Mouse (Mus musculus) CH12.LX (cell line): ENCODE results near the gene Ifnar1. TPM values are rescaled to one million over a fixed set of nuclear protein-coding genes. Genes with fewer than 3 reads are reported as not detected.
A peak's percentile ranks its signal among the peaks of the same experiment; 100 is the strongest.

ENCODE experiments used
- DNase-seq: peaks from one replicate; pipeline ENCODE4 v3.0.0-alpha.2; 2013; ENCODE audit errors: extremely low read depth
- H3K27ac ChIP-seq: 2 replicates; pipeline ENCODE4 v1.5.1; 2012; ENCODE audit warnings: low read depth, mild to moderate bottlenecking, control low read depth, moderate library complexity; ENCODE audit not compliant: insufficient read depth
- H3K27me3 ChIP-seq: replicated peaks from 2 replicates; pipeline ENCODE3; 2012; ENCODE audit warnings: inconsistent platforms
- H3K36me3 ChIP-seq, 2 experiments: replicated peaks in 1 of 2; 2 replicates each; pipeline versions ENCODE3 to v1.6.1; 2012; ENCODE audit warnings: inconsistent platforms in 1 of 2, low read length in 1 of 2, mild to moderate bottlenecking in 1 of 2, mixed read lengths in 1 of 2, moderate library complexity in 1 of 2; ENCODE audit not compliant: control insufficient read depth in 1 of 2, insufficient read depth in 1 of 2
- H3K4me1 ChIP-seq, 2 experiments: 2 replicates each; pipeline ENCODE4 v1.6.1; 2012; ENCODE audit warnings: inconsistent platforms in 1 of 2, moderate library complexity in 1 of 2; ENCODE audit not compliant: insufficient read depth in 2 of 2, control insufficient read depth in 1 of 2
- H3K4me2 ChIP-seq: 2 replicates; pipeline ENCODE4 v1.6.1; 2012; ENCODE audit warnings: low read depth, mild to moderate bottlenecking, control low read depth; ENCODE audit not compliant: poor library complexity, insufficient read depth, severe bottlenecking
- H3K4me3 ChIP-seq, 3 experiments: fragments of 150-350 bp in 1 of 3; sonication (generic) in 1 of 3; replicated peaks in 1 of 3; 2 replicates each; pipeline versions ENCODE3 to v1.5.1; 2011 to 2012; ENCODE audit warnings: low read depth in 2 of 3, low read length in 2 of 3, mild to moderate bottlenecking in 2 of 3, moderate library complexity in 2 of 3, control low read depth in 1 of 3, improper control_type of control experiment in 1 of 3, inconsistent platforms in 1 of 3, mixed read lengths in 1 of 3; ENCODE audit not compliant: poor library complexity in 1 of 3
- H3K79me2 ChIP-seq: replicated peaks from 2 replicates; pipeline ENCODE4 v1.6.1; 2012; ENCODE audit warnings: mild to moderate bottlenecking, moderate library complexity; ENCODE audit not compliant: control insufficient read depth, poor library complexity, insufficient read depth, severe bottlenecking; ENCODE audit errors: extremely low read depth
- H3K9ac ChIP-seq: 2 replicates; pipeline ENCODE4 v1.6.1; 2012; ENCODE audit warnings: low read depth, mild to moderate bottlenecking, control low read depth, moderate library complexity; ENCODE audit not compliant: insufficient read depth
- H3K9me3 ChIP-seq: replicated peaks from 2 replicates; pipeline ENCODE3; 2012; ENCODE audit warnings: low read length, inconsistent platforms, mixed read lengths
- CHD1 ChIP-seq: IDR thresholded peaks from 2 replicates; pipeline ENCODE4 v1.6.1; 2012; ENCODE audit warnings: low read depth, low read length, improper control_type of control experiment, inconsistent platforms
- CHD2 ChIP-seq: IDR thresholded peaks from 2 replicates; pipeline ENCODE4 v1.6.1; 2011; ENCODE audit warnings: low read length, improper control_type of control experiment
- CTCF ChIP-seq, 2 experiments: IDR thresholded peaks in 1 of 2; conservative IDR thresholded peaks in 1 of 2; 2 replicates each; pipeline ENCODE4 v1.5.1; 2011 to 2012; ENCODE audit warnings: low read depth in 2 of 2, low read length in 2 of 2, improper control_type of control experiment in 1 of 2, inconsistent platforms in 1 of 2, mild to moderate bottlenecking in 1 of 2, moderate library complexity in 1 of 2
- E2F4 ChIP-seq: IDR thresholded peaks from 2 replicates; pipeline ENCODE4 v1.6.1; 2011; ENCODE audit warnings: low read depth, low read length, improper control_type of control experiment; ENCODE audit not compliant: insufficient replicate concordance
- ELF1 ChIP-seq: IDR thresholded peaks from 2 replicates; pipeline ENCODE4 v1.6.1; 2014; ENCODE audit warnings: low read depth, mild to moderate bottlenecking, inconsistent platforms, low read length, improper control_type of control experiment
- EP300 ChIP-seq: IDR thresholded peaks from 2 replicates; pipeline ENCODE4 v1.6.1; 2011; ENCODE audit warnings: low read length, improper control_type of control experiment
- ETS1 ChIP-seq: conservative IDR thresholded peaks from 2 replicates; pipeline ENCODE4 v1.6.1; 2012; ENCODE audit warnings: low read depth, mild to moderate bottlenecking, inconsistent platforms, low read length, improper control_type of control experiment, moderate library complexity
- GABPA ChIP-seq: IDR thresholded peaks from 2 replicates; pipeline ENCODE4 v1.6.1; 2012; ENCODE audit warnings: low read depth, low read length, improper control_type of control experiment, inconsistent platforms; ENCODE audit not compliant: insufficient replicate concordance
- IRF4 ChIP-seq: IDR thresholded peaks from 2 replicates; pipeline ENCODE4 v1.6.1; 2014; ENCODE audit warnings: low read depth, mild to moderate bottlenecking, inconsistent platforms, low read length, improper control_type of control experiment
- JUN ChIP-seq: IDR thresholded peaks from 2 replicates; pipeline ENCODE4 v1.6.1; 2011; ENCODE audit warnings: low read depth, mild to moderate bottlenecking, low read length, improper control_type of control experiment, moderate library complexity; ENCODE audit not compliant: insufficient read depth
- JUND ChIP-seq: conservative IDR thresholded peaks from 2 replicates; pipeline ENCODE4 v1.6.1; 2011; ENCODE audit warnings: low read depth, low read length, improper control_type of control experiment
- KAT2A ChIP-seq: IDR thresholded peaks from 2 replicates; pipeline ENCODE4 v1.6.1; 2012; ENCODE audit warnings: low read length, improper control_type of control experiment, inconsistent platforms; ENCODE audit not compliant: insufficient replicate concordance
- MAFK ChIP-seq: IDR thresholded peaks from 2 replicates; pipeline ENCODE4 v1.6.1; 2011; ENCODE audit warnings: low read length, improper control_type of control experiment; ENCODE audit not compliant: insufficient replicate concordance
- MAX ChIP-seq: IDR thresholded peaks from 2 replicates; pipeline ENCODE4 v1.6.1; 2011; ENCODE audit warnings: low read length, improper control_type of control experiment
- MAZ ChIP-seq: IDR thresholded peaks from 2 replicates; pipeline ENCODE4 v1.6.1; 2012; ENCODE audit warnings: low read depth, mild to moderate bottlenecking, inconsistent platforms, low read length, improper control_type of control experiment, moderate library complexity
- MEF2A ChIP-seq: IDR thresholded peaks from 2 replicates; pipeline ENCODE4 v1.6.1; 2014; ENCODE audit warnings: low read depth, mild to moderate bottlenecking, inconsistent platforms, low read length, improper control_type of control experiment, borderline replicate concordance
- MYC ChIP-seq: IDR thresholded peaks from 2 replicates; pipeline ENCODE4 v1.6.1; 2011; ENCODE audit warnings: low read depth, mild to moderate bottlenecking, improper control_type of control experiment, low read length
- NELFE ChIP-seq: IDR thresholded peaks from 2 replicates; pipeline ENCODE4 v1.6.1; 2011; ENCODE audit warnings: low read depth, low read length, improper control_type of control experiment
- NRF1 ChIP-seq: IDR thresholded peaks from 2 replicates; pipeline ENCODE4 v1.6.1; 2014; ENCODE audit warnings: low read depth, mild to moderate bottlenecking, inconsistent platforms, low read length, improper control_type of control experiment, moderate library complexity
- PAX5 ChIP-seq: IDR thresholded peaks from 2 replicates; pipeline ENCODE4 v1.6.1; 2012; ENCODE audit warnings: low read length, inconsistent platforms, mixed read lengths
- POLR2A ChIP-seq: IDR thresholded peaks from 2 replicates; pipeline ENCODE4 v1.6.1; 2011; ENCODE audit warnings: low read depth, mild to moderate bottlenecking, improper control_type of control experiment, low read length
- POLR2AphosphoS2 ChIP-seq: IDR thresholded peaks from 2 replicates; pipeline ENCODE4 v1.6.1; 2011; ENCODE audit warnings: low read depth, low read length, improper control_type of control experiment
- SMC3 ChIP-seq: IDR thresholded peaks from 2 replicates; pipeline ENCODE4 v1.6.1; 2011; ENCODE audit warnings: low read depth, low read length, improper control_type of control experiment
- TBP ChIP-seq: conservative IDR thresholded peaks from 2 replicates; pipeline ENCODE4 v1.6.1; 2011; ENCODE audit warnings: low read depth, low read length, improper control_type of control experiment
- TCF12 ChIP-seq: IDR thresholded peaks from 2 replicates; pipeline ENCODE4 v1.6.1; 2014; ENCODE audit warnings: low read depth, mild to moderate bottlenecking, inconsistent platforms, low read length, improper control_type of control experiment
- USF1 ChIP-seq: IDR thresholded peaks from 2 replicates; pipeline ENCODE4 v1.6.1; 2014; ENCODE audit warnings: low read depth, mild to moderate bottlenecking, inconsistent platforms, low read length, improper control_type of control experiment
- USF2 ChIP-seq: conservative IDR thresholded peaks from 2 replicates; pipeline ENCODE4 v1.6.1; 2011; ENCODE audit warnings: low read depth, low read length, improper control_type of control experiment
- ZC3H11A ChIP-seq: IDR thresholded peaks from 2 replicates; pipeline ENCODE4 v1.6.1; 2012; ENCODE audit warnings: low read depth, mild to moderate bottlenecking, inconsistent platforms, low read length, improper control_type of control experiment
- ZKSCAN1 ChIP-seq: IDR thresholded peaks from 2 replicates; pipeline ENCODE4 v1.6.1; 2012; ENCODE audit warnings: low read depth, inconsistent platforms, low read length, improper control_type of control experiment, borderline replicate concordance
- ZNF384 ChIP-seq: IDR thresholded peaks from 2 replicates; pipeline ENCODE4 v1.6.1; 2012; ENCODE audit warnings: low read depth, low read length, improper control_type of control experiment, inconsistent platforms
- dilution Hi-C: fragments of 300-500 bp; cut with MboI; formaldehyde crosslinking; loops from 2 replicates; pipeline ENCODE4 v1.14.3; 2020; ENCODE audit warnings: low sequenced_read_pairs; ENCODE audit not compliant: extremely low pct_unique_long_range_greater_than_20kb, extremely low pct_ligation_motif_present
- in situ Hi-C: fragments of 300-500 bp; cut with MboI; formaldehyde crosslinking; loops from 3 replicates; pipeline ENCODE4 v1.14.3; 2019; ENCODE audit warnings: low sequenced_read_pairs, low pct_ligation_motif_present, low pct_unique_long_range_greater_than_20kb, mixed read lengths
- polyA plus RNA-seq: library from polyadenylated mRNA; unstranded; fragments of >175 nt; gene quantifications from 2 replicates; pipeline ENCODE4 v1.2.1, GENCODE M21; 2012; ENCODE audit warnings: low read depth; ENCODE audit not compliant: insufficient read length
- total RNA-seq, 2 experiments: library from RNA; depleted of rRNA; stranded (reverse); fragments of 300-350 nt in 1 of 2; fragments of >200 nt in 1 of 2; gene quantifications; 2 replicates each; pipeline ENCODE4 v1.2.3; 2012 to 2014

Gene Ifnar1
- total and polyA plus RNA-seq, 3 experiments, result 32.8 to 49.4 (median 40.3) TPM

DNA sequence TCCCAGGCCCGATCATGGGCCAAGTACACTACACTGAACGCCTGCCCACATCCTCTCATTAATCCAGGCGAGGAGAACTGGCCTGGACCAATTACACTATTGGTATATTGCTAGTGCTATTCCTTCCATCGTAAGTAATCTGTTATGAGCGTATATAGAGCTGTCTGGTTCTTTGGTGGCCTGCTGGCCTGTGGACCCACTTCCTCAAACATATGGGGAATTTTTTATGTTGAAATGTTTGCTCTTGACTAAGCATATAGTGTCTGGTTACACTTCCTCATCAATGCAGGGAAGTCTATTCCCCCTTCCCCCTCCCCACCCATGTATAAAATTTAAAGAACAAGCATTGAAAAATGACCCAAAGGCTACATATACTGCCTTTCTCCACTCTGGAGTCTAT, 37.0 kb downstream of the Ifnar1 start:
- dilution Hi-C loops, result no loop called here
- Histone ChIP-seq H3K4me1 (peaks cover 19 to 37% of the 10 kb centered on the region in 2 experiments), H3K36me3 (no peaks in the 10 kb centered on the region), H3K27me3 (no peaks in the 10 kb centered on the region), H3K9ac (no peak overlapping the region; the same call in 1 of the 2 replicates), H3K27ac (peak overlapping the region; percentile 39; the same call in 1 of the 2 replicates), H3K4me3 (no peak overlapping the region), H3K79me2 (no peaks in the 10 kb centered on the region), H3K4me2 (no peak overlapping the region), H3K9me3 (peaks cover 11% of the 10 kb centered on the region)
- in situ Hi-C loops, result no loop called here
- peak; percentile 66 for DNase-seq
- TF ChIP-seq ELF1, result 0 out of 2 replicates have a peak, but pooled peaks have one; percentile 9
- no peak for TF ChIP-seq SMC3
- peak; percentile 26; the same call in 1 of the 2 replicates for TF ChIP-seq EP300

DNA sequence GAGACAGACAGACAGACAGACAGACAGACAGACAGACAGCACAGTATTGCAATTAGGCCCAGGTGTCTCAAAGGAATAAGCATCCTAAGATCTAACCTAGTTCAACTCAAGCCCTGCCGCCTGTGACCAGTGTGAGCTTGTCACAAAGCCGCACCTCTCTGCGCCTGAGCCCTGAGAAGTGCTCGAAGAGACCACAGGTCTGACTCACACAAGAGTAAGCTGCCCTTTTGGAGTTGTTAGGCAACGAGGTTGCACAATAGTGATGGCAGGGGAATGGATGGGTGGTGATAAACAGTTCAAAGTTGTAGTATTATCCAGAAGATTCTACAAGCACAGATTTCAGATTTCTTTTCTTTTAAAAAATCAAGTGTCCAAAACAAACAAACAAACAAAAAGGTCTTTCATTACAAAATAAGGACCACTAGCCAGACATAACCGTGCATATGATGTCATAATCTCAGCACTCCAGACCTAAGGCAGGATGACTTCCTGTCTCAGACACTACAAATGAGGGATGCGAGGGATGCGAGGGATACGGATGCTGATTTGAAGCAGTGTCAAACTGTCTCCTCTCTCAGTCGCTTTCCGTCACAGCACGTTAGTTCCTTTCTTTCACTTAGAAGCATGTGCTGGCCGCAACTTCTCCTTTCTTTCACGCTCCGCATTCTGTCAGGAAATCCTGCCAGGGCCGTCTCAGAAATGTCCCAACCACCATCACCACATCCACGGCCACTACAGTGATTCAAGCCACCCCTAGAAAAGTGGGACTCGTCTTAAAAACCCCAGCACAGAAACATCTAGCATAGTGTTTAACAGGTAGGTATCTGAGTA, 37.7 kb downstream of the Ifnar1 start:
- dilution Hi-C loops, result no loop called here
- H3K4me2 ChIP-seq, result peak overlapping the region; percentile 74
- DNase-seq, result peak; percentile 95
- no peaks in the 10 kb centered on the region for H3K27me3 ChIP-seq
- H3K9ac ChIP-seq, result no peak overlapping the region; the same call in 1 of the 2 replicates
- peaks cover 11% of the 10 kb centered on the region for H3K9me3 ChIP-seq
- H3K79me2 ChIP-seq, result no peaks in the 10 kb centered on the region
- peak overlapping the region in 1 of 3 experiments; percentile 12 for H3K4me3 ChIP-seq
- H3K36me3 ChIP-seq, result no peaks in the 10 kb centered on the region
- H3K4me1 ChIP-seq, result peaks cover 21 to 39% of the 10 kb centered on the region in 2 experiments
- in situ Hi-C loops, result no loop called here
- H3K27ac ChIP-seq, result peak overlapping the region; percentile 50; the same call in 1 of the 2 replicates
- TF ChIP-seq PAX5 (no peak), JUN (no peak), MEF2A (peak; percentile 68; the same call in 1 of the 2 replicates), MAZ (0 out of 2 replicates have a peak, but pooled peaks have one; percentile 12), GABPA (no peak), IRF4 (peak; percentile 41), E2F4 (no peak), POLR2AphosphoS2 (no peak), MAX (peak; percentile 97), ZNF384 (no peak), TCF12 (peak; percentile 56; the same call in 1 of the 2 replicates), JUND (no peak), CTCF (conservative IDR thresholded peaks at IDR 0.05 in 1 of 2, IDR thresholded peaks at IDR 0.05 in 1 of 2; ENCODE audit: low read depth in 2 of 2, low read length in 2 of 2) (no peak), USF1 (no peak), ELF1 (0 out of 2 replicates have a peak, but pooled peaks have one; percentile 1), ZKSCAN1 (no peak), USF2 (no peak; the same call in 1 of the 2 replicates), CHD2 (peak; percentile 46; the same call in 1 of the 2 replicates), NRF1 (0 out of 2 replicates have a peak, but pooled peaks have one; percentile 32), TBP (peak; percentile 69; the same call in 1 of the 2 replicates), SMC3 (peak; percentile 4; the same call in 1 of the 2 replicates), MAFK (no peak), NELFE (peak; percentile 15; the same call in 1 of the 2 replicates), ZC3H11A (no peak), ETS1 (peak; percentile 85), POLR2A (no peak), KAT2A (no peak), CHD1 (0 out of 2 replicates have a peak, but pooled peaks have one; percentile 68), MYC (peak; percentile 96)
